In the genomic region with DNA sequence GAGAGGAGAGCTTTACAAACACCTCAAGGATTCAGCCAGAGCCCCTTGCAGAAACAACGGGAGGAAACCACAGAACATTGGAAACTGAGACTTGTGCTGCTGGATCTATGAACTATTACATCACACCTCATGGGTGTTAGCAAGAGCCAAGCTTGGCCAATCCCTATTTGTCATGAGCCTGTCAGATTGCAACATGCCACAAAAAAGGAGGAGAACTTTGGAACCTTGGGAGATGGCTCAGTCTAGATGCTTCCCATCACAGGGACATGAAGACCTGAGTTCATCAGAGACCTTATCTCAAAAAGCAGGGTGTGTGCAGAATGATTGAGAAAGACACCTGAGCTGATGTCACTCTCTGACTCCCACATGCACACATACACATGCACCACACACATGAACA, we compare ENCODE assay signal across 20 mouse cellular contexts.
DNase-seq lines count a peak whose midpoint lies in the region; ATAC-seq lines count a peak whose summit lies in the region.
"Had no signal": no experiment of that assay in that cellular context is flagged by ENCODE, and none has a peak within 500 bp of the region (broad histone marks: within the 10 kb centered on the region; RNA-seq: fewer than 3 reads in every experiment).

No protein-coding gene starts in this region.

- H3K9ac ChIP-seq in liver, embryonic 13.5 days, result no peak overlapping the region
- H3K9ac ChIP-seq in liver, embryonic 11.5 days (ENCODE audit: low read depth, low read length), result no peak overlapping the region
- H3K9ac ChIP-seq: forebrain, embryonic 13.5 days; hindbrain, embryonic 12.5 days had no signal

- peak; percentile 41; the same call in 1 of the 2 replicates for ATAC-seq in liver, embryonic 13.5 days (ENCODE audit: low read depth)
- no peak; the same call in 1 of the 2 replicates for ATAC-seq in liver, embryonic 11.5 days (replicated peaks; ENCODE audit: low FRiP score)
- ATAC-seq: activated CD4-positive, CD25-positive, alpha-beta regulatory T cell, adult 4 months; forebrain, embryonic 13.5 days; hindbrain, embryonic 16.5 days; inflammation-experienced regulatory T-cells, adult 6 months; Patski had no signal

- 29% methylated on average over 1 of the region's 1 CpGs for WGBS in liver, embryonic 13.5 days (ENCODE audit: insufficient replicate concordance)
- 69% methylated on average over 1 of the region's 1 CpGs for WGBS in liver, embryonic 11.5 days

- H3K4me1 ChIP-seq in liver, embryonic 13.5 days (replicated peaks), result no peaks in the 10 kb centered on the region
- no peaks in the 10 kb centered on the region for H3K4me1 ChIP-seq in liver, embryonic 11.5 days (replicated peaks; ENCODE audit: control insufficient read depth, insufficient read depth, low read length)
- H3K4me1 ChIP-seq: forebrain, embryonic 13.5 days; heart, embryonic 10.5 days; hindbrain, embryonic 12.5 days had no signal

- H3K4me2 ChIP-seq in liver, embryonic 13.5 days, result no peak overlapping the region
- H3K4me2 ChIP-seq in liver, embryonic 11.5 days, result no peak overlapping the region
- H3K4me2 ChIP-seq: forebrain, embryonic 13.5 days; hindbrain, embryonic 12.5 days had no signal

- peak; percentile 3 for DNase-seq in adrenal gland, postnatal 10 days
- DNase-seq in adrenal gland, adult 18-20 months (ENCODE audit: low spot score in 2 of 2), result no peak
- DNase-seq in liver, embryonic 13.5 days, result no peak
- no peak for DNase-seq in liver, embryonic 11.5 days (ENCODE audit: low spot score)
- peak; percentile 1 to 2 for DNase-seq in adrenal gland, postnatal 36 days
- DNase-seq in thymus, postnatal 10 days (ENCODE audit: low spot score in 2 of 2), result no peak
- DNase-seq: cerebellum, adult 11-12 months; cerebellum, adult 9-10 months; cerebellum, postnatal 25 days; gastrocnemius, adult 2 months; gastrocnemius, postnatal 25 days; heart, postnatal 10 days; heart, postnatal 4 days had no signal

- H3K27me3 ChIP-seq in liver, embryonic 13.5 days, result no peaks in the 10 kb centered on the region
- H3K27me3 ChIP-seq in liver, embryonic 11.5 days (replicated peaks; ENCODE audit: control insufficient read depth, insufficient read depth, low read length), result no peaks in the 10 kb centered on the region
- H3K27me3 ChIP-seq: forebrain, embryonic 13.5 days; hindbrain, embryonic 12.5 days; Patski had no signal

- no peaks in the 10 kb centered on the region for H3K9me3 ChIP-seq in liver, embryonic 13.5 days (replicated peaks)
- H3K9me3 ChIP-seq in liver, embryonic 11.5 days (ENCODE audit: control insufficient read depth, low read length), result no peaks in the 10 kb centered on the region
- H3K9me3 ChIP-seq: forebrain, embryonic 13.5 days; heart, embryonic 10.5 days; hindbrain, embryonic 12.5 days had no signal

- H3K4me3 ChIP-seq in liver, embryonic 13.5 days (replicated peaks), result no peak overlapping the region
- no peak overlapping the region for H3K4me3 ChIP-seq in liver, embryonic 11.5 days (ENCODE audit: low read depth, low read length)
- H3K4me3 ChIP-seq: forebrain, embryonic 13.5 days; gastrocnemius, adult 2 months; heart, embryonic 10.5 days; hindbrain, embryonic 12.5 days had no signal

- H3K27ac ChIP-seq in liver, embryonic 13.5 days, result no peak overlapping the region
- H3K27ac ChIP-seq in liver, embryonic 11.5 days (ENCODE audit: low read depth, low read length), result no peak overlapping the region
- H3K27ac ChIP-seq: forebrain, embryonic 13.5 days; gastrocnemius, adult 2 months; heart, embryonic 10.5 days; hindbrain, embryonic 12.5 days had no signal

- no peaks in the 10 kb centered on the region for H3K36me3 ChIP-seq in liver, embryonic 13.5 days
- H3K36me3 ChIP-seq in liver, embryonic 11.5 days (ENCODE audit: control insufficient read depth, insufficient read depth, low read length), result no peaks in the 10 kb centered on the region
- H3K36me3 ChIP-seq: heart, embryonic 10.5 days; hindbrain, embryonic 12.5 days had no signal

Comparison
In these comparisons a context has a peak if more than half of its experiments do, and no peak if none do; other contexts are left out.
1. DNase-seq: peak in adrenal gland, postnatal 10 days (single experiment) and adrenal gland, postnatal 36 days (2 of 2); none in adrenal gland, adult 18-20 months (0 of 2), liver, embryonic 13.5 days (single experiment), liver, embryonic 11.5 days (single experiment) and thymus, postnatal 10 days (0 of 2).